11 mouse cellular contexts compared by ENCODE assay signal in genomic region chr17:84792006-84792405, GRCm38 (mm10). TPM values are rescaled to one million over a fixed set of nuclear protein-coding genes. Genes with fewer than 3 reads are reported as not detected.
DNase-seq lines count a peak whose midpoint lies in the region; ATAC-seq and TF ChIP-seq lines count a peak whose summit lies in the region.
"Had no signal": no experiment of that assay in that cellular context is flagged by ENCODE, and none has a peak within 500 bp of the region (broad histone marks: within the 10 kb centered on the region; RNA-seq: fewer than 3 reads in every experiment).

No protein-coding gene starts in this region.

- H3K4me2 ChIP-seq in intestine, embryonic 14.5 days (ENCODE audit: low read length): peak overlapping the region; percentile 87
- H3K4me2 ChIP-seq in myocyte (ENCODE audit: low read depth): peak overlapping the region; percentile 98

- 69% methylated on average over 5 of the region's 5 CpGs for WGBS in intestine, embryonic 14.5 days

- no peak overlapping the region for H3ac ChIP-seq in myocyte (ENCODE audit: control insufficient read depth, insufficient read length)

- H3K4me1 ChIP-seq in erythroblast, embryonic 14.5 days (ENCODE audit: control insufficient read depth): peaks cover 51% of the 10 kb centered on the region
- H3K4me1 ChIP-seq in megakaryocyte, embryonic 14.5 days: peaks cover 41% of the 10 kb centered on the region
- H3K4me1 ChIP-seq in intestine, embryonic 14.5 days (replicated peaks; ENCODE audit: control insufficient read depth, insufficient read depth, low read length): peaks cover 17% of the 10 kb centered on the region

- no peaks in the 10 kb centered on the region for H3K9me3 ChIP-seq in erythroblast, embryonic 14.5 days (ENCODE audit: control insufficient read depth, low read length)
- no peaks in the 10 kb centered on the region for H3K9me3 ChIP-seq in megakaryocyte, embryonic 14.5 days
- H3K9me3 ChIP-seq in intestine, embryonic 14.5 days (ENCODE audit: control insufficient read depth, low read length): no peaks in the 10 kb centered on the region

- no peaks in the 10 kb centered on the region for H3K27me3 ChIP-seq in erythroblast, embryonic 14.5 days (ENCODE audit: control insufficient read depth)
- H3K27me3 ChIP-seq in megakaryocyte, embryonic 14.5 days (replicated peaks): no peaks in the 10 kb centered on the region
- H3K27me3 ChIP-seq in intestine, embryonic 14.5 days (replicated peaks; ENCODE audit: control insufficient read depth, insufficient read depth, low read length): no peaks in the 10 kb centered on the region
- no peaks in the 10 kb centered on the region for H3K27me3 ChIP-seq in myocyte (ENCODE audit: control insufficient read depth, insufficient read depth, insufficient read length)

- H3K9ac ChIP-seq in intestine, embryonic 14.5 days (ENCODE audit: low read length): no peak overlapping the region

- no peak overlapping the region for H3K27ac ChIP-seq in intestine, embryonic 14.5 days (ENCODE audit: low read depth)

- H3K36me3 ChIP-seq in erythroblast, embryonic 14.5 days (ENCODE audit: control insufficient read depth): peaks cover 34% of the 10 kb centered on the region
- H3K36me3 ChIP-seq in megakaryocyte, embryonic 14.5 days (replicated peaks; ENCODE audit: low read length): peaks cover 32% of the 10 kb centered on the region
- 0 out of 2 replicates have a peak, but pooled peaks cover 6% of the 10 kb centered on the region for H3K36me3 ChIP-seq in intestine, embryonic 14.5 days (ENCODE audit: control insufficient read depth, insufficient read depth, low read length)
- no peaks in the 10 kb centered on the region for H3K36me3 ChIP-seq in myocyte (ENCODE audit: control insufficient read depth, insufficient read depth)

- DNase-seq in intestine, embryonic 14.5 days (ENCODE audit: low spot score): no peak
- no peak for DNase-seq in adrenal gland, postnatal 10 days
- DNase-seq in adrenal gland, adult 18-20 months (ENCODE audit: low spot score in 2 of 2): no peak
- DNase-seq: cerebellum, adult 11 months; layer of hippocampus, adult 9-11 months; lung, postnatal 10 days had no signal

- no peak for ATAC-seq in erythroblast, adult 5-6 weeks (replicated peaks; ENCODE audit: low FRiP score, poor library complexity, severe bottlenecking)
- ATAC-seq in megakaryocyte, adult 5-6 weeks (ENCODE audit: poor library complexity, severe bottlenecking): no peak
- no peak for ATAC-seq in intestine, embryonic 14.5 days (replicated peaks; ENCODE audit: low FRiP score, low TSS enrichment, low read depth)

- no peak for TF ChIP-seq POLR2A in myocyte (IDR thresholded peaks at IDR 0.05; ENCODE audit: insufficient read length, low read depth)

- H3K4me3 ChIP-seq in erythroblast, embryonic 14.5 days (replicated peaks): peak overlapping the region; percentile 86
- H3K4me3 ChIP-seq in megakaryocyte, embryonic 14.5 days (replicated peaks): peak overlapping the region; percentile 99
- no peak overlapping the region for H3K4me3 ChIP-seq in intestine, embryonic 14.5 days (ENCODE audit: low read depth, low read length)
- peak overlapping the region; percentile 86 for H3K4me3 ChIP-seq in myocyte

- H3K79me2 ChIP-seq in myocyte (ENCODE audit: control insufficient read depth, insufficient read depth): peaks cover 34% of the 10 kb centered on the region

TF ChIP-seq in myocyte, 11 proteins besides CTCF, POLR2A, EP300 and RAD21:
- no peak for TF ChIP-seq MYOG (IDR thresholded peaks at IDR 0.05; ENCODE audit: control insufficient read depth in 1 of 3, insufficient read depth in 1 of 3, insufficient read length in 2 of 3, low read depth in 2 of 3)
- no peak for TF ChIP-seq TCF12 (IDR thresholded peaks at IDR 0.05; ENCODE audit: insufficient read depth, poor library complexity, severe bottlenecking)
- no peak for TF ChIP-seq SRF (IDR thresholded peaks at IDR 0.05; ENCODE audit: control insufficient read depth, insufficient read length, low read depth)
- no peak for TF ChIP-seq REST (IDR thresholded peaks at IDR 0.05; ENCODE audit: insufficient read depth, insufficient read length)
- TF ChIP-seq USF1 (IDR thresholded peaks at IDR 0.05; ENCODE audit: low read depth): no peak
- TF ChIP-seq E2F4 (IDR thresholded peaks at IDR 0.05; ENCODE audit: insufficient read depth): no peak
- TF ChIP-seq CEBPB (IDR thresholded peaks at IDR 0.05; ENCODE audit: insufficient read depth, poor library complexity, severe bottlenecking): no peak
- no peak for TF ChIP-seq MAX (IDR thresholded peaks at IDR 0.05; ENCODE audit: low read depth)
- no peak for TF ChIP-seq MYOD1 (IDR thresholded peaks at IDR 0.05; ENCODE audit: control insufficient read depth in 1 of 3, insufficient read length in 2 of 3, low read depth in 2 of 3)
- TF ChIP-seq POLR2AphosphoS2 (IDR thresholded peaks at IDR 0.05; ENCODE audit: insufficient read length, low read depth): no peak
- no peak for TF ChIP-seq TCF3 (IDR thresholded peaks at IDR 0.05; ENCODE audit: insufficient read length, low read depth)

RNA-seq across cellular contexts. Expression of gene Lrpprc, which starts 1.4 kb away (rescaled TPM):
- 0.26 and 0.31 TPM in 2 replicates for polyA plus RNA-seq in erythroblast, embryonic 14.5 days (2012)
- 36.4 and 60.1 TPM in 2 replicates for total RNA-seq in erythroblast, adult 5-6 weeks (2015; ENCODE audit: low replicate concordance)
- total RNA-seq in erythroblast, adult 5-6 weeks (2017; ENCODE audit: low replicate concordance): 74.5 and 116 TPM in 2 replicates
- 2.0 and 2.3 TPM in 2 replicates for polyA plus RNA-seq in megakaryocyte, embryonic 14.5 days (2012; ENCODE audit: insufficient read depth, low replicate concordance)
- 17.5 and 18.2 TPM in 2 replicates for total RNA-seq in megakaryocyte, adult 5-6 weeks (2015)
- 32.5 and 34.3 TPM in 2 replicates for total RNA-seq in megakaryocyte, adult 5-6 weeks (2017)
- 61.7 and 63.2 TPM in 2 replicates for polyA plus RNA-seq in intestine, embryonic 14.5 days (2014; fragmentation: Nextera tagmentation; extraction: Ambion mirVana)
- polyA plus RNA-seq in myocyte (2012; fragmentation: generic; extraction: Trizol): 23.3 TPM
- total RNA-seq in adrenal gland, postnatal 10 days (2021): 100 to 1,000 TPM in 1 of 2 experiments, 10 to 100 TPM in 1; 88.9 to 101 TPM
- total RNA-seq in adrenal gland, adult 18-20 months (2021): 10 to 100 TPM; 71.2 to 74.9 TPM
